Mouse (Mus musculus): Measurements from ENCODE around the gene Hsd17b13. TPM values are rescaled to one million over a fixed set of nuclear protein-coding genes. Genes with fewer than 3 reads are reported as not detected.
"Not testable (repeated sequence)": the region's sequence is repeated elsewhere in the genome, so short reads cannot be mapped to it uniquely, and the experiment has no call there.

The Hsd17b13 gene
- total RNA-seq (2021) = not detected
- long read RNA-seq, experiment 1 = 0 reads
- long read RNA-seq, experiment 2 = 0 reads

GRCm38 (mm10) chr5:103977297-103977696 is at the start of gene Hsd17b13:
Gene Hsd17b13, minus strand, starts transcription at chr5:103977410.
- no peak within 1 kb of the TSS for H3K27ac ChIP-seq
- TF ChIP-seq CTCF (conservative IDR thresholded peaks at IDR 0.05) = no peak
- H3K4me3 ChIP-seq = no peak within 1 kb of the TSS
- no peak for DNase-seq (ENCODE audit: low spot score in 2 of 2)

DNA sequence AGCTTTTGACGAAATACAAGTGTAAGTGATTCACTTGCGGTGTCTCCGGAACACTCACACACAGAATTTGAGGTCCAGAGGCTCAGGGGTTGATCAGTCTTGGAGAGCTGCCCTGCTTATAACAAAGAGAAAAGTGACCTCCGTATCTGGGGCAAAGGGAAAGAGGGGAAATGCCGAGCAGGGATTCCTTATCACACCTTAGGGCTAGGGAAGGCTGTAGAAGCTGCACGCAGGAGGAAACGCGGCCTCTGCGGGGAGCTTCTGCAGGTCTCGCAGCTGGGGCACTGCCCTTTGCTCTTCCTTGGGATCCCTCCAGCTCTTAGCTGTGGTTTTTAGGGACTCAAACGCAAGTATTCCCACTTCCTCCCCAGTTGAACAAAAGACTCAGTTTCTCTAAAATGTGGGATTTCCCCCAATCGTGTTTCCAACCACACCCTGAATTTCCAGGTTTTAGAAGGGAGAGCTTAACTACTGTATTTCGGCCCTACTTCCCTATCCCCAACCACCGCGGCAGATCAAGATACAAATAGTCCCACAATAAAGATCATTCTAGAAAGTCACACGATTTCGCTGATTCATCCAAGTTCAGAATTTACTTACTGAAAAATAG is 48.1 kb upstream of the Hsd17b13 start:
- Histone ChIP-seq H3K27ac (no peak overlapping the region), H3K4me3 (no peak overlapping the region)
- TF ChIP-seq CTCF (conservative IDR thresholded peaks at IDR 0.05) = no peak
- no peak for DNase-seq (ENCODE audit: low spot score in 2 of 2)

- no peak for DNase-seq (ENCODE audit: low spot score in 2 of 2)
Measured at GRCm38 (mm10) chr5:104024762-104025161, 47.6 kb upstream of the Hsd17b13 start.

GRCm38 (mm10) chr5:104024193-104024592 is 47.0 kb upstream of the Hsd17b13 start:
- H3K4me3 ChIP-seq; H3K27ac ChIP-seq; DNase-seq (ENCODE audit: low spot score in 2 of 2): not testable (repeated sequence)

More at GRCm38 (mm10) chr5:104024762-104025161, 47.6 kb upstream of the Hsd17b13 start:
- TF ChIP-seq CTCF (conservative IDR thresholded peaks at IDR 0.05) = no peak
- Histone ChIP-seq H3K4me3 (no peak overlapping the region), H3K27ac (no peak overlapping the region)

- DNase-seq (ENCODE audit: low spot score in 2 of 2) = no peak
- Histone ChIP-seq H3K4me3 (no peak overlapping the region), H3K27ac (no peak overlapping the region; the same call in 1 of the 2 replicates)
- TF ChIP-seq CTCF (conservative IDR thresholded peaks at IDR 0.05) = no peak
Measured at GRCm38 (mm10) chr5:104023289-104024020, 46.2 kb upstream of the Hsd17b13 start.

- Histone ChIP-seq H3K4me3 (peak overlapping the region; percentile 58), H3K27ac (peak overlapping the region; percentile 94)
- no peak for TF ChIP-seq CTCF (conservative IDR thresholded peaks at IDR 0.05)
- DNase-seq (ENCODE audit: low spot score in 2 of 2) = no peak
Measured at GRCm38 (mm10) chr5:104022558-104022957, 45.3 kb upstream of the Hsd17b13 start.

DNA sequence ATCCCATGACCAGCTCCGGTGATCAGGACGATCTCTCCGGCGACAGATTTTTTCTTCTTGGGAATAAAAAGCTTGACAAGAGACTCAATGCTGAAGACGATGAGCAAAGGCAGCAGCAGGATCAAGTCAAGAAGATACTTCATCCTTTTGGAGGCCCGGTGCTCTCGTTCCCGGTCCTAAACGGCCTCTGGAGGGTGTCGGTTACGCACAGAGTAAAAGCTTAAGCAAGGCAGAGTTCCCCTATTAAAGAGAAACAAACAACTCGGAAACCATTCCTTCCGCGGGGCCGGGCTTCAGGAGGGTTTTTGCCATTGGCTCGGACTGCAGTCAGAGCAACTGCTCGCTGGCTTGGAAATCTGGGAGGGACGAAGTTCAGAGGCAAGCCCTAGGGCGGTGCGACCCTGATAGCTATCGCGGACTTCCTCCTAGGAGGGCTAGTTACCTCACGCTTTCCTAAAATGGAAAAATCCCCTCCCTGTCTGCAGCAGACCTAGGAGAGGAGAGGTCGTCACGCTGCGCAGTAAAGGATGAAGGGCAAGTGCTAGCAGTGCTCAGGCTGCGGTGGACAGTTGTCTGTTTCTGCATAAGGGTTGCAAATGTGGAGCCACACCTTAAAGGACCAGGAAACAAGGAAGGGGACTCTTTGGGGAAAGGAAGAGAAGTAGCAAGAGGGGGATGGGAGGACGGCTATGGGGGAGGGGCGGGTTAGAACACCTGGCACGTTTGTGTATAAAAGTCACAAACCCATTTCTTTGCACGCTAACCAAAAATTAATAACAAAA is 44.6 kb upstream of the Hsd17b13 start, which contains the start of gene Hsd17b11:
Gene Hsd17b11 (minus strand): TSS at position 323 of the 782 bp plus-strand sequence.
- peak; percentile 69 to 71 for DNase-seq (ENCODE audit: low spot score in 2 of 2)
- TF ChIP-seq CTCF (conservative IDR thresholded peaks at IDR 0.05) = peak; percentile 22; the same call in 1 of the 2 replicates
- Histone ChIP-seq H3K4me3 (peak within 1 kb of the TSS; percentile 58), H3K27ac (peak within 1 kb of the TSS; percentile 94)

- no peak for TF ChIP-seq CTCF (conservative IDR thresholded peaks at IDR 0.05)
- DNase-seq (ENCODE audit: low spot score in 2 of 2) = no peak
- no peak overlapping the region for H3K4me3 ChIP-seq
- no peak overlapping the region for H3K27ac ChIP-seq
Measured at GRCm38 (mm10) chr5:104011419-104011818, 34.2 kb upstream of the Hsd17b13 start.

GRCm38 (mm10) chr5:104010261-104010660 is 33.1 kb upstream of the Hsd17b13 start:
- no peak for DNase-seq (ENCODE audit: low spot score in 2 of 2)
- Histone ChIP-seq H3K27ac (no peak overlapping the region), H3K4me3 (no peak overlapping the region)
- no peak for TF ChIP-seq CTCF (conservative IDR thresholded peaks at IDR 0.05)

DNA sequence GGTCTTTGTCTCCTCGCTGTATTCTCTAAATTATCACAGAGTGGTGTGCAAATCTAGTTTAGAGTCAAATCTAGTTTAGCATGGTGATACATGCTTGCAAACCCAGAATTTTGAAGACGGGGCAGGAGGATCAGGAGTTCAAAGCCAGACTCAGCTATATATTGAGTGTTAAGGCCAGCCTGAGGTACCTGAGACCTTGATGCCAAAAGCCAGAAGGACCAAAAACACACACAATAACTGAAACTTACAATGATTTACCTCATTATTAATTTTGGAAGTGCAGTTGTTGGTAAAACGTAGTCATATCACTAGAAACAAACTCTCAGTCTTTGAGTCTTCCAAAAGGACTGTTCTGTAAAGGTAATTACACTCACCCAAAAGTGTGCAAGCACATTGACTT is 32.2 kb upstream of the Hsd17b13 start:
- TF ChIP-seq CTCF (conservative IDR thresholded peaks at IDR 0.05) = no peak
- H3K4me3 ChIP-seq = no peak overlapping the region
- H3K27ac ChIP-seq = no peak overlapping the region
- DNase-seq (ENCODE audit: low spot score in 2 of 2) = no peak

DNA sequence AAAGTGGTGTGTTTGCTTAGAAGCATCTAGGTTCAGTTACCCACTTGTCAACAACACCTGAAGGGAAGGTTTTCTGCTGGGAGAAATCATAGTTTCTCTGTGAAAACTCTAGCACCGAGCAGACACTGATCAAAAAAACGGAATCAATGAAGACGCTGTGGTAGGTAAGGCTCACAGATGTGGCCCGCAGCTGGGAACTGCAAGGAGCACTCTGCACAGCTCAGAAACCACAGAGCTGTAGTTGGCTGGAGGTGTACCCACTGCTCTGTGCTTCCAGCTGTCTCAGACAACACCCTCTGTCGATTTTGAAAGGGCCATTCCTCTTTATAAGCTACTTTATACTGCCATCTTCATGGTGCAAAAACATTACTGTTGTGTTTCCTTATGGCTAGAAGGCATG is 30.6 kb upstream of the Hsd17b13 start:
- no peak for DNase-seq (ENCODE audit: low spot score in 2 of 2)
- Histone ChIP-seq H3K27ac (no peak overlapping the region), H3K4me3 (no peak overlapping the region)
- TF ChIP-seq CTCF (conservative IDR thresholded peaks at IDR 0.05) = no peak

- DNase-seq (ENCODE audit: low spot score in 2 of 2) = no peak
- TF ChIP-seq CTCF (conservative IDR thresholded peaks at IDR 0.05) = no peak
Measured at GRCm38 (mm10) chr5:104006811-104007210, 29.6 kb upstream of the Hsd17b13 start.

GRCm38 (mm10) chr5:104003955-104004354 is 26.7 kb upstream of the Hsd17b13 start:
- no peak overlapping the region for H3K4me3 ChIP-seq
- TF ChIP-seq CTCF (conservative IDR thresholded peaks at IDR 0.05) = no peak
- no peak overlapping the region for H3K27ac ChIP-seq
- DNase-seq (ENCODE audit: low spot score in 2 of 2) = no peak

More at GRCm38 (mm10) chr5:104006811-104007210, 29.6 kb upstream of the Hsd17b13 start:
- H3K27ac ChIP-seq = no peak overlapping the region
- H3K4me3 ChIP-seq = no peak overlapping the region
